Mouse (Mus musculus): ENCODE measurements at regions not wholly inside any gene's neighbourhood (a gene's known extent, or its start where the extent isn't known, plus 50 kb on each side); places are given as distances from the start of the nearest gene placed in this dataset.

- ATAC-seq (ENCODE audit: extremely low read depth, insufficient number of reproducible peaks, low FRiP score, poor library complexity, severe bottlenecking): no peak
- Histone ChIP-seq H3K4me3 (ENCODE audit: low read depth, low read length) (no peak overlapping the region), H3K27me3 (ENCODE audit: insufficient read depth, low read length) (no peaks in the 10 kb centered on the region), H3K9me3 (replicated peaks) (peaks cover 68% of the 10 kb centered on the region), H3K4me1 (ENCODE audit: insufficient read depth, low read depth, low read length) (no peaks in the 10 kb centered on the region), H3K36me3 (replicated peaks) (no peaks in the 10 kb centered on the region)
- TF ChIP-seq TAL1 (conservative IDR thresholded peaks at IDR 0.05; ENCODE audit: low read depth, low read length) (no peak), GATA2 (IDR thresholded peaks at IDR 0.05; ENCODE audit: borderline replicate concordance, low read depth, low read length) (no peak), GATA1 (IDR thresholded peaks at IDR 0.05; ENCODE audit: borderline replicate concordance, low read length) (no peak), POLR2AphosphoS5 (IDR thresholded peaks at IDR 0.05; ENCODE audit: insufficient replicate concordance, low read depth, low read length) (no peak), CTCF (IDR thresholded peaks at IDR 0.05; ENCODE audit: low read depth, low read length) (no peak)
- no peak for DNase-seq (ENCODE audit: low spot score)
Observed at GRCm38 (mm10) chr6:136255726-136256512, 71.4 kb upstream of the Gm8994 start.

- Histone ChIP-seq H3K27me3 (ENCODE audit: insufficient read depth, low read length) (no peaks in the 10 kb centered on the region), H3K4me1 (ENCODE audit: insufficient read depth, low read depth, low read length) (no peaks in the 10 kb centered on the region), H3K4me3 (ENCODE audit: low read depth, low read length) (no peak overlapping the region), H3K9me3 (replicated peaks) (peaks cover 35% of the 10 kb centered on the region), H3K36me3 (replicated peaks) (no peaks in the 10 kb centered on the region)
- TF ChIP-seq CTCF (IDR thresholded peaks at IDR 0.05; ENCODE audit: low read depth, low read length) (no peak), TAL1 (conservative IDR thresholded peaks at IDR 0.05; ENCODE audit: low read depth, low read length) (no peak), GATA1 (IDR thresholded peaks at IDR 0.05; ENCODE audit: borderline replicate concordance, low read length) (no peak), GATA2 (IDR thresholded peaks at IDR 0.05; ENCODE audit: borderline replicate concordance, low read depth, low read length) (no peak), POLR2AphosphoS5 (IDR thresholded peaks at IDR 0.05; ENCODE audit: insufficient replicate concordance, low read depth, low read length) (no peak)
- DNase-seq (ENCODE audit: low spot score) (no peak), ATAC-seq (ENCODE audit: extremely low read depth, insufficient number of reproducible peaks, low FRiP score, poor library complexity, severe bottlenecking) (no peak)
Observed at GRCm38 (mm10) chr6:136275742-136276141, 51.6 kb upstream of the Gm8994 start.

GRCm38 (mm10) chr6:136276771-136277170 is 50.6 kb upstream of the Gm8994 start:
- Histone ChIP-seq H3K4me3 (ENCODE audit: low read depth, low read length) (no peak overlapping the region), H3K27me3 (ENCODE audit: insufficient read depth, low read length) (no peaks in the 10 kb centered on the region), H3K9me3 (replicated peaks) (peaks cover 38% of the 10 kb centered on the region), H3K4me1 (ENCODE audit: insufficient read depth, low read depth, low read length) (no peaks in the 10 kb centered on the region), H3K36me3 (replicated peaks) (no peaks in the 10 kb centered on the region)
- no peak for ATAC-seq (ENCODE audit: extremely low read depth, insufficient number of reproducible peaks, low FRiP score, poor library complexity, severe bottlenecking)
- TF ChIP-seq POLR2AphosphoS5 (IDR thresholded peaks at IDR 0.05; ENCODE audit: insufficient replicate concordance, low read depth, low read length) (no peak), GATA2 (IDR thresholded peaks at IDR 0.05; ENCODE audit: borderline replicate concordance, low read depth, low read length) (no peak), GATA1 (IDR thresholded peaks at IDR 0.05; ENCODE audit: borderline replicate concordance, low read length) (no peak), CTCF (IDR thresholded peaks at IDR 0.05; ENCODE audit: low read depth, low read length) (no peak), TAL1 (conservative IDR thresholded peaks at IDR 0.05; ENCODE audit: low read depth, low read length) (no peak)
- DNase-seq (ENCODE audit: low spot score): no peak
